Mouse (Mus musculus): ENCODE data around the gene Atp1a1.

The Atp1a1 gene

GRCm38 (mm10) chr3:101611012-101611812 is 6.7 kb upstream of the Atp1a1 start:
- DNase-seq (ENCODE audit: low spot score), result no peak

- no peak for DNase-seq (ENCODE audit: low spot score)
Measured at GRCm38 (mm10) chr3:101609302-101609701, 4.8 kb upstream of the Atp1a1 start.

- DNase-seq (ENCODE audit: low spot score), result no peak
Measured at GRCm38 (mm10) chr3:101606861-101607455, 2.5 kb upstream of the Atp1a1 start.

- no peak for DNase-seq (ENCODE audit: low spot score)
Measured at GRCm38 (mm10) chr3:101605721-101606120, 1.2 kb upstream of the Atp1a1 start.

- DNase-seq (ENCODE audit: low spot score), result no peak
Measured at GRCm38 (mm10) chr3:101605291-101605690, 807 bp upstream of the Atp1a1 start.

- peak; percentile 82 for DNase-seq (ENCODE audit: low spot score)
Measured at GRCm38 (mm10) chr3:101603661-101604549, 579 bp downstream of the Atp1a1 start.

GRCm38 (mm10) chr3:101603194-101603593 is 1.3 kb downstream of the Atp1a1 start:
- no peak for DNase-seq (ENCODE audit: low spot score)

- DNase-seq (ENCODE audit: low spot score), result no peak
Measured at GRCm38 (mm10) chr3:101602511-101603055, 1.9 kb downstream of the Atp1a1 start.

- DNase-seq (ENCODE audit: low spot score), result no peak
Measured at GRCm38 (mm10) chr3:101601687-101602086, 2.8 kb downstream of the Atp1a1 start.

- DNase-seq (ENCODE audit: low spot score), result no peak
Measured at GRCm38 (mm10) chr3:101601003-101601525, 3.4 kb downstream of the Atp1a1 start.

GRCm38 (mm10) chr3:101599920-101600741 is 4.4 kb downstream of the Atp1a1 start:
- DNase-seq (ENCODE audit: low spot score), result no peak

GRCm38 (mm10) chr3:101599191-101599919 is 5.1 kb downstream of the Atp1a1 start:
- DNase-seq (ENCODE audit: low spot score), result no peak

- no peak for DNase-seq (ENCODE audit: low spot score)
Measured at GRCm38 (mm10) chr3:101598231-101598905, 6.1 kb downstream of the Atp1a1 start.

- DNase-seq (ENCODE audit: low spot score), result no peak
Measured at GRCm38 (mm10) chr3:101597317-101598096, 7.0 kb downstream of the Atp1a1 start.

- no peak for DNase-seq (ENCODE audit: low spot score)
Measured at GRCm38 (mm10) chr3:101596686-101597085, 7.8 kb downstream of the Atp1a1 start.

- DNase-seq (ENCODE audit: low spot score), result no peak
Measured at GRCm38 (mm10) chr3:101595866-101596630, 8.4 kb downstream of the Atp1a1 start.

- no peak for DNase-seq (ENCODE audit: low spot score)
Measured at GRCm38 (mm10) chr3:101594982-101595381, 9.5 kb downstream of the Atp1a1 start.

- DNase-seq (ENCODE audit: low spot score), result no peak
Measured at GRCm38 (mm10) chr3:101593266-101593651, 11.2 kb downstream of the Atp1a1 start.

All from testis, postnatal 10 days (tissue).